17 mouse cellular contexts compared by ENCODE assay signal in the genomic region with DNA sequence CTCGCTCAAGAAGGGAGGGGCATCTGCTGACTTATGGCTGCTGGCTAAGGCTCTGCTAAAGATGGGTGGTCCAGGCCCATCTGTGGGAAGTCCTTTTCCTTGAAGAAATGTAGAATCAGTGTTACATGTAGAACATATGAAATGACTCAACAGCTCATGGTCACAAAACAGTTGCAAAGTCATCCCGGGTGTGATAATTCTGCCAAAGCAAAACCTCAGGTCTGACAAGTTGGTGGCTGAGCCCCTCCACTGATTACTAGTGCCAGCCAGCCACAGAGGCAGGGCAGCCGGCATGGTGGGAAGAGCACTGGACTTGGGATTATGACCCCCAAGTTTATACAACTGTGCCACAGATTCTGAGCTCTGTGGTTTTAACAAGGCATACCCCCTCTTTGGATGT. TPM values are rescaled to one million over a fixed set of nuclear protein-coding genes. Genes with fewer than 3 reads are reported as not detected.
DNase-seq lines count a peak whose midpoint lies in the region; ATAC-seq and TF ChIP-seq lines count a peak whose summit lies in the region.
"Had no signal": no experiment of that assay in that cellular context is flagged by ENCODE, and none has a peak within 500 bp of the region (broad histone marks: within the 10 kb centered on the region; RNA-seq: fewer than 3 reads in every experiment).

No protein-coding gene starts in this region.

- no peak overlapping the region for H3K4me3 ChIP-seq in gastrocnemius, adult 2 months
- H3K4me3 ChIP-seq in lung, embryonic 14.5 days (ENCODE audit: low read depth, low read length), result no peak overlapping the region
- H3K4me3 ChIP-seq in erythroblast, embryonic 14.5 days (replicated peaks), result peak overlapping the region; percentile 38
- H3K4me3 ChIP-seq: embryonic facial prominence, embryonic 10.5 days; forebrain, embryonic 15.5 days; hindbrain, embryonic 15.5 days; neural tube, embryonic 12.5 days had no signal

- H3K27me3 ChIP-seq in lung, embryonic 14.5 days (ENCODE audit: insufficient read depth, low read length), result no peaks in the 10 kb centered on the region
- H3K27me3 ChIP-seq in erythroblast, embryonic 14.5 days (ENCODE audit: control insufficient read depth), result no peaks in the 10 kb centered on the region
- H3K27me3 ChIP-seq: forebrain, embryonic 15.5 days; hindbrain, embryonic 15.5 days; neural tube, embryonic 12.5 days had no signal

- H3K9me3 ChIP-seq in lung, embryonic 14.5 days (ENCODE audit: low read depth, low read length), result no peaks in the 10 kb centered on the region
- no peaks in the 10 kb centered on the region for H3K9me3 ChIP-seq in erythroblast, embryonic 14.5 days (ENCODE audit: control insufficient read depth, low read length)
- H3K9me3 ChIP-seq: embryonic facial prominence, embryonic 10.5 days; forebrain, embryonic 15.5 days; hindbrain, embryonic 15.5 days; neural tube, embryonic 12.5 days had no signal

- peaks cover 55% of the 10 kb centered on the region for H3K36me3 ChIP-seq in lung, embryonic 14.5 days (ENCODE audit: insufficient read depth)
- H3K36me3 ChIP-seq in erythroblast, embryonic 14.5 days (ENCODE audit: control insufficient read depth), result peaks cover 99% of the 10 kb centered on the region

- no peak for TF ChIP-seq CTCF in gastrocnemius, adult 2 months (IDR thresholded peaks at IDR 0.05)
- TF ChIP-seq CTCF in lung, embryonic 14.5 days (IDR thresholded peaks at IDR 0.05; ENCODE audit: low read depth), result no peak

- WGBS in lung, embryonic 14.5 days, result 78% methylated on average over 3 of the region's 3 CpGs

- H3K4me1 ChIP-seq in lung, embryonic 14.5 days (ENCODE audit: insufficient read depth), result peaks cover 21% of the 10 kb centered on the region
- H3K4me1 ChIP-seq in erythroblast, embryonic 14.5 days (ENCODE audit: control insufficient read depth), result peaks cover 100% of the 10 kb centered on the region

- H3K9ac ChIP-seq in lung, embryonic 14.5 days, result no peak overlapping the region
- H3K9ac ChIP-seq: forebrain, embryonic 15.5 days; hindbrain, embryonic 15.5 days; neural tube, embryonic 12.5 days had no signal

- peak overlapping the region; percentile 70 for H3K27ac ChIP-seq in gastrocnemius, adult 2 months
- 0 out of 2 replicates have a peak overlapping the region, but pooled peaks have one; percentile 2 for H3K27ac ChIP-seq in lung, embryonic 14.5 days (ENCODE audit: low read depth)
- H3K27ac ChIP-seq: embryonic facial prominence, embryonic 10.5 days; hindbrain, embryonic 15.5 days; kidney, postnatal 0 days; neural tube, embryonic 12.5 days had no signal

- intact Hi-C loops in gastrocnemius, adult 2 months (cut with DNase I), result no loop called here

- H3K4me2 ChIP-seq in lung, embryonic 14.5 days, result no peak overlapping the region
- H3K4me2 ChIP-seq: forebrain, embryonic 15.5 days; hindbrain, embryonic 15.5 days; neural tube, embryonic 12.5 days had no signal

- no peak for ATAC-seq in lung, embryonic 14.5 days (ENCODE audit: insufficient read depth)
- peak; percentile 10; the same call in 1 of the 2 replicates for ATAC-seq in megakaryocyte progenitor cell, adult 5-6 weeks (replicated peaks; ENCODE audit: poor library complexity)
- no peak for ATAC-seq in inflammation-experienced regulatory T-cells, adult 6 months
- ATAC-seq: forebrain, embryonic 15.5 days had no signal

- no peak for DNase-seq in gastrocnemius, adult 2 months
- no peak for DNase-seq in gastrocnemius, postnatal 4 days (ENCODE audit: low spot score in 2 of 2)
- no peak for DNase-seq in lung, embryonic 14.5 days
- DNase-seq in lung, postnatal 25 days (ENCODE audit: low spot score), result no peak
- DNase-seq: B cell, adult 2 months; kidney, adult 11 months; lung, postnatal 10 days; right cerebral cortex, postnatal 4 days; thymus, postnatal 4 days had no signal

RNA-seq across cellular contexts. Expression of gene Tmcc2, which starts 13.3 kb away (rescaled TPM):
- total RNA-seq in gastrocnemius, adult 2 months (2021), result 10 to 100 TPM; 29.4 to 40.8 TPM
- 10 to 100 TPM; 27.0 to 29.6 TPM for total RNA-seq in gastrocnemius, postnatal 4 days (2021)
- polyA plus RNA-seq in lung, embryonic 14.5 days (2014; fragmentation: Nextera tagmentation; extraction: Ambion mirVana), result 8.2 and 10.3 TPM in 2 replicates
- 409 and 495 TPM in 2 replicates for polyA plus RNA-seq in erythroblast, embryonic 14.5 days (2012)
- 2.9 and 6.1 TPM in 2 replicates for total RNA-seq in megakaryocyte progenitor cell, adult 5-6 weeks (2015)
- 5.5 and 6.0 TPM in 2 replicates for total RNA-seq in megakaryocyte progenitor cell, adult 5-6 weeks (2017)
- polyA plus RNA-seq in inflammation-experienced regulatory T-cells, adult 6 months (2017; shearing (Covaris generic)), result 1 to 10 TPM in 2 of 3 experiments, under 1 TPM in 1; 0.39 to 1.2 (median 1.2) TPM

RNA-seq across cellular contexts. Expression of gene Dstyk, which starts 39.5 kb away (rescaled TPM):
- 10 to 100 TPM in 1 of 2 experiments, 1 to 10 TPM in 1; 9.7 to 11.1 TPM for total RNA-seq in gastrocnemius, adult 2 months (2021)
- total RNA-seq in gastrocnemius, postnatal 4 days (2021), result 10 to 100 TPM; 20.9 to 22.0 TPM
- 16.0 and 18.4 TPM in 2 replicates for polyA plus RNA-seq in lung, embryonic 14.5 days (2014; fragmentation: Nextera tagmentation; extraction: Ambion mirVana)
- 0.07 and 0.09 TPM in 2 replicates for polyA plus RNA-seq in erythroblast, embryonic 14.5 days (2012)
- 14.2 and 20.1 TPM in 2 replicates for total RNA-seq in megakaryocyte progenitor cell, adult 5-6 weeks (2015)
- total RNA-seq in megakaryocyte progenitor cell, adult 5-6 weeks (2017), result 16.0 and 22.3 TPM in 2 replicates
- polyA plus RNA-seq in inflammation-experienced regulatory T-cells, adult 6 months (2017; shearing (Covaris generic)), result 1 to 10 TPM; 1.7 to 9.0 (median 5.9) TPM
